Mouse (Mus musculus): ENCODE measurements around the gene Phactr2.
A peak's percentile ranks its signal among the peaks of the same experiment; 100 is the strongest.

Phactr2 gene

GRCm38 (mm10) chr10:13401971-13402370 is 72.2 kb downstream of the Phactr2 start:
- no peak for DNase-seq (ENCODE audit: low spot score in 2 of 2)

- DNase-seq (ENCODE audit: low spot score in 2 of 2) = no peak
These were observed 78.5 kb downstream of the Phactr2 start for GRCm38 (mm10) chr10:13395753-13396152.

- DNase-seq (ENCODE audit: low spot score in 2 of 2) = no peak
These were observed 80.2 kb downstream of the Phactr2 start for GRCm38 (mm10) chr10:13394000-13394399.

GRCm38 (mm10) chr10:13388116-13388922 is 85.9 kb downstream of the Phactr2 start:
- DNase-seq (ENCODE audit: low spot score in 2 of 2) = peak in 1 of 2 experiments; percentile 23

GRCm38 (mm10) chr10:13384866-13385265 is 89.3 kb downstream of the Phactr2 start:
- DNase-seq (ENCODE audit: low spot score in 2 of 2) = no peak

GRCm38 (mm10) chr10:13377895-13378294 is 96.3 kb downstream of the Phactr2 start:
- DNase-seq (ENCODE audit: low spot score in 2 of 2) = no peak

GRCm38 (mm10) chr10:13376428-13377260 is 97.6 kb downstream of the Phactr2 start:
- no peak for DNase-seq (ENCODE audit: low spot score in 2 of 2)

- no peak for DNase-seq (ENCODE audit: low spot score in 2 of 2)
These were observed 98.4 kb downstream of the Phactr2 start for GRCm38 (mm10) chr10:13375820-13376219.

GRCm38 (mm10) chr10:13369581-13370375 is 104.4 kb downstream of the Phactr2 start:
- DNase-seq (ENCODE audit: low spot score in 2 of 2) = no peak

GRCm38 (mm10) chr10:13364286-13364580 is 110.0 kb downstream of the Phactr2 start:
- no peak for DNase-seq (ENCODE audit: low spot score in 2 of 2)

- no peak for DNase-seq (ENCODE audit: low spot score in 2 of 2)
These were observed 110.5 kb downstream of the Phactr2 start for GRCm38 (mm10) chr10:13363499-13364285.

- no peak for DNase-seq (ENCODE audit: low spot score in 2 of 2)
These were observed 113.3 kb downstream of the Phactr2 start for GRCm38 (mm10) chr10:13360913-13361312.

- DNase-seq (ENCODE audit: low spot score in 2 of 2) = no peak
These were observed 114.4 kb downstream of the Phactr2 start for GRCm38 (mm10) chr10:13359846-13360245.

GRCm38 (mm10) chr10:13358679-13359078 is 115.5 kb downstream of the Phactr2 start:
- DNase-seq (ENCODE audit: low spot score in 2 of 2) = no peak

GRCm38 (mm10) chr10:13346609-13347290 is 127.5 kb downstream of the Phactr2 start:
- DNase-seq (ENCODE audit: low spot score in 2 of 2) = no peak

GRCm38 (mm10) chr10:13340583-13340982 is 133.6 kb downstream of the Phactr2 start:
- no peak for DNase-seq (ENCODE audit: low spot score in 2 of 2)

- DNase-seq (ENCODE audit: low spot score in 2 of 2) = no peak
These were observed 137.2 kb downstream of the Phactr2 start for GRCm38 (mm10) chr10:13336964-13337363.

GRCm38 (mm10) chr10:13335814-13336213 is 138.4 kb downstream of the Phactr2 start:
- no peak for DNase-seq (ENCODE audit: low spot score in 2 of 2)

GRCm38 (mm10) chr10:13335347-13335746 is 138.9 kb downstream of the Phactr2 start:
- DNase-seq (ENCODE audit: low spot score in 2 of 2) = no peak

- peak; percentile 18 to 47 for DNase-seq (ENCODE audit: low spot score in 2 of 2)
These were observed 140.4 kb downstream of the Phactr2 start for GRCm38 (mm10) chr10:13333781-13334180.

- no peak for DNase-seq (ENCODE audit: low spot score in 2 of 2)
These were observed 141.2 kb downstream of the Phactr2 start for GRCm38 (mm10) chr10:13332985-13333384.

Data from frontal cortex, postnatal 36 days (tissue).